Mouse (Mus musculus) bone marrow macrophage, adult 2 months (primary cell): Measurements from ENCODE around the gene Nol3.

Experiments used
- CTCF ChIP-seq: IDR thresholded peaks from 2 replicates; pipeline ENCODE4 v1.5.1; 2012; ENCODE audit warnings: low read depth, mild to moderate bottlenecking, low read length, moderate library complexity
- POLR2A ChIP-seq: IDR thresholded peaks from 2 replicates; pipeline ENCODE4 v1.6.1; 2012; ENCODE audit warnings: mild to moderate bottlenecking, low read depth, low read length, borderline replicate concordance

DNA sequence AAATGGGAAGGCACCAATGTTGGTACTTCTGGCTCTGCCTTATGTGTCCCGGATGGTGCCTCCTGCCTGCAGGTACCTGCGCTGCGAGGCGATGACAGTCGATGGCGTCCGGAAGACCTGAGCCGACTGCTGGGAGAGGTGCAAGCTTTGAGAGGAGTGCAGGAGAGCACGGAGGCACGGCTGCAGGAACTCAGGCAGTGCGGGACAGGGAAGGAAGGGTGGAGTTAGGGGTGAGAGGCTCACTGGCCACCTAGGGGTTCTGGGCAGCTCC, 5.1 kb upstream of the Nol3 start:
- TF ChIP-seq CTCF: no peak
- no peak for TF ChIP-seq POLR2A
